Mouse (Mus musculus): Measurements from ENCODE around the gene Gba2.
"Not testable (repeated sequence)": the region's sequence is repeated elsewhere in the genome, so short reads cannot be mapped to it uniquely, and the experiment has no call there.

The Gba2 gene

DNA sequence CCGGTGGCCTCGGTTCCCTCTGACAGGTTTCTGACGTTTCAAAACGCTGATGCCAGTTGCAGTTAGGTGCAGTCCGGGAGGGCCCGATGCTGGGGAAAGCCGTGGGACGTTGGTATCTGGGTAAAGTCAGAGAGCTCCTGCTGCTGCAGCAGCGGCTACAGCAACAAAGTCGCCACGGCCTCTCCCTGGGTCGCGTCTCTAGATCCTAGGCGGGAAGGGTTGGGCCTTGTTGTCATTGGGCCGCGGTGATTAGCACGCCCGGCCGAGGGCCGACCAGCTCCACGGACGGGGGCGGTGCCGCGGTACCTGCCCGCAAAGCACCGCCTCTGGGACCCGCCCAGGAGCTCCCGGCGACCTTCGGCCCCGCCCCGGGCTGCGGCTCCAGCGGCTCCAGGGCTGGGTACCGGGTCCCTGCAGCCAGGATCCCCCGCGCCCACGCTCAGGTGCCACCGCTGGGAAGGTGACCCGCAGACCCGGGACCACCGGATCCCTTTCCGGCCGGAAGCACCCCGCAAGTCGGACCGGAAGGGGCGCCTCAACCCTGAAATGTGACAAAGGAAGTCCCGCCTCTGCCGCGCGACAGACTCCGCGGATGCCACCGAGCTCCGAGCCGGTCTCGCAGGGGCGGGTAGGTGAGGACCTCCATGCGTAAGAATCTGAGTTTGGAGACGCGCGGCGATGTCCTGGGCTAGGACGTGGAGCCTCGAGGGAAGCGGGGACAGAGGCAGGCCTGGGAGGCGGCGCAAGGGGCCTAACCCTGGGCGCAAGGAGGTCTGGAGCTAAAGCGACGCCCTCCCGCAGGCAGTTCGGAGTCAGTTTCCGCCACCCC is at the start of gene Gba2, which contains the start of gene Rgp1:
Gene Gba2, minus strand, starts transcription at position 498 of the 829 bp plus-strand sequence.
Gene Rgp1, plus strand, starts transcription at position 340 of the 829 bp plus-strand sequence.
- DNase-seq (ENCODE audit: low spot score in 2 of 2), result peak; percentile 91 to 92

DNA sequence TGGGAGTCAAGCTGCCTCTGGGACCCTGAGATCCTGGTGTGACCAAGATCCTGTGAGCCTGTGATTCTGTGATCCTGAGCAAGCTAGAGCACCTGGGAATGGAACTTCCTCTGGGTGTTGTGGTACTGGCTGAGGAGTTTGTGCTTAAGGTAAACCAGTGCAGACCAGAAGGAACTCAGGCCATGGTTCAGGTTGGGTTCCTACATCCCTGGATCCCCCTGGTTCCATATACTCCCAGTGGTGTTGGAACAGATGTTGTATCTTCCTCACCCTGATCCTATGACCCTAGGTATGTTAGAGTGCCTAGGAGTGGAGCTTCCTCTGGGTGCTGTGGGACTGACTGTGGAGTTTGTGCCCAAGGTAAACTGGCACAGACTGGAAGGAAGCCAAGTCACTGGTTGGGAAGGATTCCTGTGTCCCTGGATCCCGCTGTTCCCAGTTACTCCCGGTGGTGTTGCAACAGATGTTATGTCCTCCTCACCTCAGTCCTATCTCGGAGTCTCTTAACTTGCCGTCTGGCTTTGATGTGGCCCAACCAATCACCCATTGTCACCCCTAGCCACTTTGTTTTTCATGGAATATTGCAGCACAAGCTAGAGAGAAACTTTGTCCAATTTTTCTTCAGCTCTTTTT is 41.6 kb upstream of the Gba2 start:
- DNase-seq (ENCODE audit: low spot score in 2 of 2), result no peak

DNA sequence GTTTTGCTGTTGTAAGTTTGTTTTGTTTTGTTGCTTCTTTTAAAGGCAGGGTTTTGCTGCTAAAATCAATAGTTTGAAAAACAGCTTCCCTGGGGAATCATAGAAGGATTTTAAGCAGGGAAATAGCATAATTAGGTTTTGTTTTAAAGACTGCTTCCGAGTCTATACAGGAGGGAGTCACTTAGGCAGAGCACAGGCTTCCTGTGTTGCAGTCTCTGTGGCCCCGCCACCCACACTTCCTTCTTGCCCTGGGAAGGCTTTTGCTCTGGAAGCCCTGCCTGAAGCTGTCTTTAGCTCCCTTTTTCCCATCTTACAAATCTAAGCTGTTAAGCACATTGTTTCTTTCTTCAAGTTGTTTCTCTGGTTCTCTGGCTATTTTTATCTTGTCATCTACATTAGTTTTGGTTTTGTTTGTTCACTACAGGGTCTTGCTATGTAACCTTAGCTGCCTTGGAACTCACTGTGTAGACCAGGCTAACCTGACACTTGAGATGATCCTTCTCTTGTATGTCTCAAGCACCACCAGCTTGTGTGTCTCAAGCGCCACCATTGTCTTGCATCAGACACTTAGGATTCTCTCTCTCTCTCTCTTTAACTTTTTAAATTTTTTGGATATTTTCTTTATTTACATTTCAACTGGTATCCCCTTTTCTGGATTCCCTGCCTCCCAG is 34.5 kb upstream of the Gba2 start:
- DNase-seq (ENCODE audit: low spot score in 2 of 2), result no peak

DNA sequence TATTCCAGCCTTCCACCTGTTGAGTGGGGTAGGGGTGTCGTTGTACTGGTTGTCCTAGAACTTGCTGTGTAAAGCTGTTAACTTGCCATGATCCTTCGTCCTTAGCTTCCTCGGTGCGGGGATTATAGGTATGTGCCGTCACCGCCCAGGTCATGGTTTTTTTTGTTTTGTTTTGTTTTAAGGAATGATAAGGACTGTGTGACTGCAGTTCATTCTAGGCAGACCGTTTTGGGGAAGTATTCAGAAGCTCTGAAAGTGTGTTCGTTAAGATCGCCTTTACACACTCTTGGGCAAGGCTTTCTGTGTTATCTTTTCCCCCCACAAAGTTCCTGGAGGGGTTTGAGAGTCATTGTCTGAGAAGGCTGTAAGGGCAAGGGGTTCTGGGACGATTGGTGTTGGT is 33.9 kb upstream of the Gba2 start:
- DNase-seq (ENCODE audit: low spot score in 2 of 2), result no peak

DNA sequence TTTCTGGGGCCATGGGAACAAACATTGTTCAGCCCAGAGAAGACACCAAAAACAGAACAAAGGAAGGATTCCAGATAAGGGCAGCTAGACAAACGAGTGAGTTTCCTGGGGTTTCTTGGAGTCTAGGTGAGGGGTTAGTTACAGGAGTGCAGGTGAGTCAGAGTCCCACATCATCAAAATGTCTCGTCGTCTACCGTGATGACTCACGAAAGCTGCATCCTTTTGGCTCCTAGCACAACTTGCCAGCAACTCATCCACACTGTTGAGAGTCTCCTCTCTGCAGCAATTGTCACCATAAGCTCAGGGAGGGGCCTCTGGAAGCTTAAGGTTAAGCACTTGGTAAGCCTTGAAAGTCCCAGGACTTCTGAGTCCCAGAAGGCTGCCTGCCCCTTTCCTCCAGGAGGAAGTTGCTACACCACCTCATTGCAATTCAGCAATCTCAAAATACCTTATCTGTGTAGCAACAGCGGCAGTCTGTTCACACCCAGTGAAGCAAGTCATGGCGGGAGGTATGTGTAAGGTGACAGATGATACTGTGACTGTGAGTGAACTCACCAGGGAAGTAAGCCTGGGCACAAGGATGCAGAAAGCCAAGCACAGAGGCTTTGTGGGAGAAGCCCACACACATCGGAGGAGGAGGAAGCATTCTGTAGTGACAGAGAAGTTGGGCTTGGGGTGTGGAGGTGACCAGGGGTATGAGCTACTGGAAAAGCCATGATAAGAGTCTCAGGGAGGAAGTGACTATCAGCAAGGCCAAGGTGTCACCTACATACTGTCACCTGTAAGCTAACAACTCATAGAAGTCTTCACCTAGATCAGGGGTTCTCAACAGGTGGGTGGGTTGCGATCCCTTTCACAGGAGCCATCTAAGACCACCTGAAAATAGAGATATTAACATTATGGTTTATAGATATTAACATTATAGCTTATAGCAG is 26.3 kb upstream of the Gba2 start:
- no peak for DNase-seq (ENCODE audit: low spot score in 2 of 2)

DNA sequence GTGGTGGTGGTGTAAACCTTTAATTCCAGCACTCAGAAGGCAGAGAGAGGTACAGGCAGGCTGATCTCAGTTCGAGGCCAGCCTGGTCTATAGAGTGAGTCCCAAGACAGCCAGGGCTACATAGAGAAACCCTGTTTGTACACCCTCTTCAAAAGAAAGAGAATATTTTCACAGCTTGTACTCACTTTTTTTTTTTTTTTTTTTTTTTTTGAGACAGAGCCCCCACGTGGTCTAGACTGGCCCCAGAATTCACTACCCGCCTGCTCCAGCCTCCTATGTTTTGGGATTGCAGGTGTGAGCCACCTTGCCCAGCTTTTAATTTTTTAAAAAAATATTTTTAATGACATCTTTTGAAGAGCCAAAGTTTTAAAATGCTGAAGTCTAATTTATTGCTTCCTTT is 25.4 kb upstream of the Gba2 start:
- no peak for DNase-seq (ENCODE audit: low spot score in 2 of 2)

DNA sequence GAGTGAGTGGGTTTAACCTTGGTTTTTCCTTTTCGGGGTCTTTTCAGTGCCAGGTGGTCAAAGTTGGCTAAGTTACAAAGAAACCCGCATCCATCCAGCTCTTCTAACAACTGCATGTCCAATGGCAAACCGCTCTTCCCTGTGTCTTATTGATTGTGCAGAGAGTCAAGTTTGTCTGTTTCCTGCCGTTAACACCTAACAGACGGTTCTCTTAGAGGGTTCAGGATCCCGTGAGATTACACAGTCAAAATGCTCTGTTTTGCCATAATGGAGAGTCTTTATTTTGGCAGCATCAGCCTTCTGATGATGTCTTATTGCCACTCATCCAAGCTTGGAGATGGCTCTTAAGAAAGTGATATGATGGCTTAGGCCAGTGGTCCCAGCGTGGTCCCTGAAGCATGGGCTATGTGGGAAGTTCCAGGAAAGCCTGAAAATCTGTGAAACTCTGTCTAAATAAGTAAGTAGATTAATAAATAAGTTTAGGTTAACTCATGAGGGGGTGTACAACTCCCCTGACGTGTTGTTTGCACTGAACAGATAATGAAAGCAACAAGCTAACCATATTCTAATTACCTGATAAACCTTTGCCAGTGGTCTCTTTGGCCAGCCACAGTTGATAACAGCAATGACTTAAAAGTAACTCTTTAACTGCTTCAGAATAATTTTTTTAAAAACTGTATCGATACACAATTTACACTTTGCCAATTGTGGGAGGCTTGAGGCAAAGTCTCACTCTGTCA is 21.7 kb upstream of the Gba2 start:
- DNase-seq (ENCODE audit: low spot score in 2 of 2), result no peak

DNA sequence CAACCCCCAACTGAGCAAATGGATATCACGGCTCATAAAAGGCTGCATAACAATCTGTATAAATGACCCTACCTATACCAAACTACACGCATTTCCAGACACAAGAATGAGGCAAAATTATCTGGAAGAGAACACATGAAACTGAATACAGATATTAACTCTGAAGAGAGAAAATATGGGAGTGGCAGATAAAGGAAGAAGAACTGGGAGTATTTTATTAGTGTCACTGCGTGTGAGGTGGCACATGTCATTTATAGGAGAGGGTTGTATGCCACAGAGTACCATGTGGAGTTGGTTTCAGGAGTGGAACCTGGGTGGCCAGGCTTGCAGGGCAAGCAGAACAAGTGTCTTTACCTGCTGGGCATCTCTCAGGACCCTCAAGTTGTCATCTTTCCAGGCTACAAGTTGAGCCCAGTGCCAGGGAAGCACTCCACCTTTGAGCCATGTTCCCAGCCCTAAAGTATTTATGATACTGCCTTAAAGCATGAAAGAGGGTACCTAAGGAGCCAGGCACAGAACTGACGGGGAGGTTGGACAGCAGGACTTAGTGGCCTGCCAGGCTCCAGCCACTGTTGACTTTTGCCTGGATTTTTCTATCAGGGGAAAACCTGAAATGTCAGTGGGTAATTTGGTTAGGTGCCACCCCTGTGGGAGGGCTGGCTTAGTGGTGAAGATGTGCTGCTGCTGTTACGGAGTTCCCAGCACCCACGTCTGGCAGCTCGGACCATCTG is 20.1 kb upstream of the Gba2 start:
- no peak for DNase-seq (ENCODE audit: low spot score in 2 of 2)

DNA sequence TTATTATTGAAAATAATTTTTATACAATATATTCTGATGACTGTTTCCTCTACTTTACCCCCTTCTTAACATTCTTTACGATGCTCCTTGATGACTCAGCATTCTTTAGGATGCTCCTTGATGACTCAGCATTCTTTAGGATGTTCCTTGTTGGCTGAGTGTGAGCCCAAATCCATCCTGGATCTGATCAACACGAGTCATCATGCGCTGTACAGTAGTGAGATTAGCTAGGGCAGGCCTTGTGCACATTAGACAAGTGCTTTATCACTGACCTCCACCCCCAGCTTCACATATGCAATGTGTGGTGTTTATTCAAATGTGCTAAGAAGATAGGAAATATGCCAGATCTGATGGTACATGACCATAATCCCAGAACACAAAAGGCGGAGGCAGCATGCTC is 19.5 kb upstream of the Gba2 start:
- DNase-seq (ENCODE audit: low spot score in 2 of 2), result no peak

DNA sequence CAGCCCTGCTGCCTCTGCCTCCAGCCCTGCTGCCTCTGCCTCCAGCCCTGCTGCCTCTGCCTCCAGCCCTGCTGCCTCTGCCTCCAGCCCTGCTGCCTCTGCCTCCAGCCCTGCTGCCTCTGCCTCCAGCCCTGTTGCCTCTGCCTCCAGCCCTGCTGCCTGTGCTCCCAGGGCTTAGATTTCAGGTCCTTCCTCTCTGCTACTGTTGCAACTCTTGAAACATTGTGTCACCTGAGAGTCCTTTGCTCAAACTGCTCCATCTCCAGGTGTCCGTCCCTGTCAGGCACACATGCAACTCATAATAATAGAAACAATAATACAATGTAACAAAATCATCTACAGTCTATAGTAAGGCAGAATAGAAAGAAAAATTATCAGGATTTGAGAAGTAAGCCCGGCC is 17.9 kb upstream of the Gba2 start:
- DNase-seq (ENCODE audit: low spot score in 2 of 2), result not testable (repeated sequence)

DNA sequence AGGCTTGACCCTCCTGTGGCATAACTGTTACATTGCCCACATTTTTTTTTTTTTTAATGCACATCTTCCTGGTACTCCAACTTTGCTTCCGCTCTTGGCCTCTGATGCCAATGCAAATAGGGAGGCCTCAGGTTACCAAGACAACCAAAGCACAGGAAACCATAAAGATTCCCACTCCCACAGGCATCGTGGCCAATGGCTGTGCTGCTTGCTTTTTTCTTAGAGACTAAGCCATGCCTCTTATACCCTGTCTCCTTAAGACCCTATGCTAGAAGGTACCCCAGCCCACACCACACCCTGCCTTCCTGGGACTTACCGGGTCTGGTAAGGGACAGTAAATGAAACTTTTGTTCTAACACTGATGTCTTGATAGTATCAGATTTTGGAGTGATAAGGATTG is 14.8 kb upstream of the Gba2 start:
- no peak for DNase-seq (ENCODE audit: low spot score in 2 of 2)

DNA sequence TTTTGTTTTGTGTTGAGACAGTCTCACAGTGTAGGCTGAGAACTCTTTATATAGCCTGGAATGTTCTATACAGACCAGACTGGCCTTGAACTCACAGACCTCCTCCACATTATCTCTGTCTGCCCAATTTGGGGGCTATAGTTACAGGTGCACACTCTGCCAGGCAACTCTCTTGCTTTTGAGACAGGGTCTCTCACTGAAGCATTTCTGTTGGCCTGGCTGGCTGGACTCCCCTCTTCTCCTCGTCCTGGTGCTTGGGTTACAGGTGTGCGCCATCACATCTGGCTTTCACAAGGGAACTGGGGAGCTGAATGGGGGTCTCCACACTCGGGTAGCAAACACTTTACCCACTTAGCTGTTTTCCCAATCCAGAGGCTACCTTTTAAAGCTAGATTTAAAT is 13.3 kb upstream of the Gba2 start:
- no peak for DNase-seq (ENCODE audit: low spot score in 2 of 2)

DNA sequence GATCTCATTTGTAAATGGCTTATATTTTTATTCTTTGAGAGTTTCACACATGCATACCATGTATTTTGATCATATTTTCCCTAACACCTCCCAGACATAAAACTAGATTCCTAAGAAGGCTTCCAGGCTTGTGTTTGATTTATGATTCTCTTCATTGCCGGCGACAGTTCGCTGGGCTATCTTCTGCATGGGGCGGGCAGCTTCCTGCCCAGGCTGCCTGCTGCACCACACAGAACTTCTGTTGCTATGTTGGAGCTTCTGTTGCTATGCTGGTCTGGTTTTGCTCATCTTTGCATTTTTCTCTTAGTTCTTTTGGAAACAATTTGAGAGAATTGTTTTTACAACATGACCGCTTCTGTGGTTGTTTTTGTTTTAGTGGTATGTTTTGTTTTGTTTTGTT is 12.9 kb upstream of the Gba2 start:
- no peak for DNase-seq (ENCODE audit: low spot score in 2 of 2)

DNA sequence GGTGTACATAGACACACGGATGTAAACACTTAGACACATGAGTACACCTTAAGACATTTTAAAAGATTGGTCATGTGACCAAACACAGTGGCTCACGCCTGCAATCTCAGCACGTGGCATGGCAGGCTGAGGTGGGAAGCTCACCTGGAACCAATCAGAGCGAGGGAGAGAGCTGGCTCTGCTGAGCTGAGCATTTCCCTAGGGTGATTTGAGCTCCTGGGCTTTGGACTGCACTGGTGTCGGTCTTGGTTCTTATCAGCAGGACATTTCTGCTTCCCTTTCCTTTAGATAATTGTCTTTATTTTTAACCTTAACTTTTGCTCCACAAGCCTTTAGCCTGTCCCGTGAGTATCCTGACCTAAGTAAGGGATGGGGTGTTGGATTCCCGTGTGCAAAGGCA is 9.0 kb upstream of the Gba2 start:
- DNase-seq (ENCODE audit: low spot score in 2 of 2), result peak; percentile 52 to 89

DNA sequence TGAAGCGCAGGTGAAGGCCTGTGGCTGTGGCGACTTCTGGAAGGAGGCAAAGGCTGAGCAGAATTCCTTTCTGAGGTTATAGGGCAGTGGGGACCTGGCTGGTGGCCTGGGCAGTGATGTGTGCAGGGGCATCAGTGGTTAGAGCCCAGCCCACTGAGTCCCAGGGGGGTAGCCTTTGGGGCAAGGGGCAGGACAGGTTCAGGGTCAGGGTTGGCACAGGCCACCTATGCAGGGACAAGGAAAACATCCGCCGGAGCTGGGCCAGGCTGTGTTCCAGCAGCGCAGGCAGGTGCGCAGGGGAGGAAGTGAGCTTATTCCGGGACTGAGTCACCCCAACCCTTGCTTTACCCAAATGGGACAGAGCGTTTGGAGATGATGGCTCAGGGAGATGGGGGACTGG is 7.7 kb upstream of the Gba2 start:
- peak; percentile 63 to 83 for DNase-seq (ENCODE audit: low spot score in 2 of 2)

DNA sequence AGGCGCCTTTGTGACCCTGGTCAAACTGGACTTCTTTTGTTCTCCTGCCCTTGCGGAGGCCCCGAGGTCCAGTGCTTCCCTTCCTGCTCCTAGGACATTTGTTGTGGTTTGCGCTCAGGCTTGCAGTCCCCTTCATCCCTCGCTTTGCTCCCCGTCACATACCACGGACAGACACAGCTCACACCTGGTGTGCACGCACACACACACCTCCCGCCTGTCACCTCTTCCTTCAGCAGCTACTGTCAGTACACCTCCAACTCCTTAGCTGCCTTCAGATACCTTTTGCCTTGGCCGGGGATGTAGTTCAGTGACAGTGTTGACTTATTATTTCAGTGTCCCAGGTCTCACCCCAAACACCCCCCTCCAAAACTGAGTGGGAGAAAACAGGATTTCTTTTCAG is 7.0 kb upstream of the Gba2 start:
- no peak for DNase-seq (ENCODE audit: low spot score in 2 of 2)

DNA sequence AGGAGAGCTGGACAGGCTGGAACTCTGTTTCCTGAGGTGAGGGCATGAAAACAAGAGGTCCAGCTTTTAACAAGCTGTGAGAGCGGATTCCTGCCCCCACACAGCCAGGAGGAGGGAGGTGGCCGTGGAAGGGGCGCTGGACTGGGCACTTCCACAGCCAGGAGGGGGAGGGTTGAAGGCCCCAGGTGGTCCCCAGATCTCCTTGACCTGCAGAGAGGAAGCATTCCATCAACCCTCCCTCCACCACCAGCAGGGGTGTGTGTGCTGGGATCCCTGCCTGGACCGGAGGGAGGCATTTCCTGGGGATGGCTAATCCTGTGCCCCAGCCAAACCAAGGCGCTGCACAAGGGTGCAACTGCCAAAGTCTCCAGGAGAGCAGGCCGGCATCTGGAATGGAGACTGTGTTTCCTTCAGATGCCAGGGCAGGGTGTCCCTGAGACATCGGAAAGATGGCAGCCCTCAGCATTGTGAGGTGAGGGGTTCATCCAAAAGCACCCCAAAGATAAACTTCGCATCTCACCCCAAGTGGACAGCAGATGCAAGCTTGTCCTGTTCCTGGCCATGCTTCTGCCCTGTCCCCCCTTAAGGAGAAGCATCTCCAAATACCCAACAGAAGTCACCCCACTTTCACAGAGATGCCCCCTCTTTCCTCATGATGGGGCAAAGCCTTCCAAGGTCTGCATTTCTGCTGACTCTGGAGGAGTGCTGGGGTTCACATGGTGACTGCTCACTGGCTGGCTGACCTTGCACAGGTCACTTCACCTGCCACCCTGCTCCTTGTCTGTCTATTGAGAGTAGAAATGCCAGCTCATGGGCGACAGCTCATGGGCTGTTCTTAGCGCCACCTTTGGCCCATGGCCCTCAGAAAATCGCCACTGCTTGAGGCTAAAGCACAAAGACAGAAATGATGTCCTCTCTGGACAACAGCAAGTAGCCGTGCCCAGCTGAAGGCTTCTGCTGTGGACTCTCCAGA is 6.1 kb upstream of the Gba2 start, which contains the start of gene Msmp:
Gene Msmp, minus strand, starts transcription at position 51 of the 973 bp plus-strand sequence.
- DNase-seq (ENCODE audit: low spot score in 2 of 2), result peak; percentile 34 to 70

DNA sequence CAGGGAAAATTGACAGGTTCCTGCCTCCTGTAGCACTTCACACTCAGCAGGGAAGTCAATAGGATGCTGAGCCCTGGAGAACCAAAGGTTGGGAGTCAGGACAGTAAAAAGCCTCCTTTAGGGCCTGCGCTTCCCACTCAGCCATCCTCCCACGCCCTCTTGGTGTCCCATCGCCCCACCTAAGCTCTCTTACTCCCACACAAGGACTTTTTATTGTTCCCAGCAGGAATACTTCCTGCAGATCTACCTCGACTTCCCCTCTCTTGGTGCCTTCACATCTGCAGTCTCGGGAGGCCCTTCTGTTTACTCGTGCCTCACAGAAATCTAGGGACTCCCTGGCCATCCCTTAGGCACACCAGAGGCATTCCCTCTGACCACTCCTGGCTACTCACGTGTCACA is 4.7 kb upstream of the Gba2 start:
- no peak for DNase-seq (ENCODE audit: low spot score in 2 of 2)

DNA sequence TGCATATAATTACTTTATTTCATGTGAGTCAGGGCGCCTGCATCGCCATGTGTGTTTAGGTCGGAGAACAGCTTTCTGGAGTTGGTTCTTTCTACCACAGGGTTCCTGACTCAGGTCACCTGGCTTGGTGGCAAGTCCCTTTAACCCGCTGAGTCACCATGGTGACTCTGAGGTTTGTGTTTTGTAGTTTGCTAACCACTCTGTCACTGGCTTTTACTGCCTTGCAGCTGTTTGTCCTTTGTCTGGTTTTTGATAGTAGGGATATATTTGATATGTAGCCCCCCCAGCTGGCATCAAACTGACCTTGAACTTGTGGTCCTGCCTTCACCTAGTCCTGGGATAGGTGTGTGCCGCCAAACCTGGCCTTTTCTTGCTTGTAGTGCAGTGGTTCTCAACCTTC is 3.6 kb upstream of the Gba2 start:
- DNase-seq (ENCODE audit: low spot score in 2 of 2), result no peak
